Mouse (Mus musculus): ENCODE measurements around the gene Gper1. TPM values are rescaled to one million over a fixed set of nuclear protein-coding genes. Genes with fewer than 3 reads are reported as not detected.

Gene Gper1
- polyA plus RNA-seq, 1 experiment from 2014 or later = 7.5 TPM

GRCm38 (mm10) chr5:139418633-139419032 lies 4.3 kb upstream of the Gper1 start:
- H3K36me3 ChIP-seq (replicated peaks; ENCODE audit: control insufficient read depth, insufficient read depth) = no peaks in the 10 kb centered on the region
- H3K27ac ChIP-seq = peak overlapping the region; percentile 58
- H3K4me3 ChIP-seq (replicated peaks; ENCODE audit: low read length) = no peak overlapping the region
- WGBS = 5% methylated on average over 3 of the region's 3 CpGs
- ATAC-seq (ENCODE audit: low FRiP score) = peak; percentile 75; the same call in 1 of the 2 replicates
- no peak overlapping the region for H3K9ac ChIP-seq
- no peak overlapping the region for H3K4me2 ChIP-seq (replicated peaks)
- DNase-seq (ENCODE audit: low spot score) = peak; percentile 54
- H3K27me3 ChIP-seq (ENCODE audit: control insufficient read depth, insufficient read depth, low read length) = no peaks in the 10 kb centered on the region
- peaks cover 29% of the 10 kb centered on the region for H3K4me1 ChIP-seq (replicated peaks; ENCODE audit: control insufficient read depth, insufficient read depth, low read length)
- no peaks in the 10 kb centered on the region for H3K9me3 ChIP-seq (ENCODE audit: control insufficient read depth, low read length)

GRCm38 (mm10) chr5:139425198-139425597 lies 2.2 kb downstream of the Gper1 start:
- Histone ChIP-seq H3K9ac (no peak overlapping the region), H3K4me1 (replicated peaks; ENCODE audit: control insufficient read depth, insufficient read depth, low read length) (peaks cover 24% of the 10 kb centered on the region), H3K4me3 (replicated peaks; ENCODE audit: low read length) (no peak overlapping the region), H3K9me3 (ENCODE audit: control insufficient read depth, low read length) (no peaks in the 10 kb centered on the region), H3K36me3 (replicated peaks; ENCODE audit: control insufficient read depth, insufficient read depth) (no peaks in the 10 kb centered on the region), H3K27ac (no peak overlapping the region), H3K27me3 (ENCODE audit: control insufficient read depth, insufficient read depth, low read length) (no peaks in the 10 kb centered on the region), H3K4me2 (replicated peaks) (no peak overlapping the region)
- 76% methylated on average over 9 of the region's 9 CpGs for WGBS
- DNase-seq (ENCODE audit: low spot score) (no peak), ATAC-seq (ENCODE audit: low FRiP score) (no peak)

- Histone ChIP-seq H3K4me3 (replicated peaks; ENCODE audit: low read length) (no peak overlapping the region), H3K27ac (no peak overlapping the region), H3K9me3 (ENCODE audit: control insufficient read depth, low read length) (no peaks in the 10 kb centered on the region), H3K36me3 (replicated peaks; ENCODE audit: control insufficient read depth, insufficient read depth) (no peaks in the 10 kb centered on the region), H3K4me2 (replicated peaks) (no peak overlapping the region), H3K4me1 (replicated peaks; ENCODE audit: control insufficient read depth, insufficient read depth, low read length) (peaks cover 31% of the 10 kb centered on the region), H3K9ac (no peak overlapping the region), H3K27me3 (ENCODE audit: control insufficient read depth, insufficient read depth, low read length) (no peaks in the 10 kb centered on the region)
- no peak for DNase-seq (ENCODE audit: low spot score)
- ATAC-seq (ENCODE audit: low FRiP score) = no peak
- 88% methylated on average over 9 of the region's 9 CpGs for WGBS
Measured at GRCm38 (mm10) chr5:139427001-139427400, 4.0 kb downstream of the Gper1 start.

GRCm38 (mm10) chr5:139427989-139428388 lies 5.0 kb downstream of the Gper1 start:
- no peak for ATAC-seq (ENCODE audit: low FRiP score)
- no peak overlapping the region for H3K9ac ChIP-seq
- no peaks in the 10 kb centered on the region for H3K27me3 ChIP-seq (ENCODE audit: control insufficient read depth, insufficient read depth, low read length)
- H3K4me1 ChIP-seq (replicated peaks; ENCODE audit: control insufficient read depth, insufficient read depth, low read length) = peaks cover 22% of the 10 kb centered on the region
- H3K4me2 ChIP-seq (replicated peaks) = no peak overlapping the region
- no peak for DNase-seq (ENCODE audit: low spot score)
- H3K27ac ChIP-seq = no peak overlapping the region
- H3K9me3 ChIP-seq (ENCODE audit: control insufficient read depth, low read length) = no peaks in the 10 kb centered on the region
- no peaks in the 10 kb centered on the region for H3K36me3 ChIP-seq (replicated peaks; ENCODE audit: control insufficient read depth, insufficient read depth)
- WGBS = 74% methylated on average over 9 of the region's 9 CpGs
- H3K4me3 ChIP-seq (replicated peaks; ENCODE audit: low read length) = no peak overlapping the region

GRCm38 (mm10) chr5:139429818-139430341 lies 6.9 kb downstream of the Gper1 start:
- ATAC-seq (ENCODE audit: low FRiP score) (0 out of 2 replicates have a peak, but pooled peaks have one; percentile 23), DNase-seq (ENCODE audit: low spot score) (no peak)
- Histone ChIP-seq H3K4me3 (replicated peaks; ENCODE audit: low read length) (no peak overlapping the region), H3K36me3 (replicated peaks; ENCODE audit: control insufficient read depth, insufficient read depth) (no peaks in the 10 kb centered on the region), H3K9me3 (ENCODE audit: control insufficient read depth, low read length) (no peaks in the 10 kb centered on the region), H3K4me1 (replicated peaks; ENCODE audit: control insufficient read depth, insufficient read depth, low read length) (peaks cover 28% of the 10 kb centered on the region), H3K9ac (no peak overlapping the region; the same call in 1 of the 2 replicates), H3K27me3 (ENCODE audit: control insufficient read depth, insufficient read depth, low read length) (no peaks in the 10 kb centered on the region), H3K27ac (peak overlapping the region; percentile 68), H3K4me2 (replicated peaks) (no peak overlapping the region)
- 37% methylated on average over 12 of the region's 12 CpGs for WGBS

- Histone ChIP-seq H3K9me3 (ENCODE audit: control insufficient read depth, low read length) (no peaks in the 10 kb centered on the region), H3K4me2 (replicated peaks) (no peak overlapping the region), H3K4me1 (replicated peaks; ENCODE audit: control insufficient read depth, insufficient read depth, low read length) (peaks cover 39% of the 10 kb centered on the region), H3K27me3 (ENCODE audit: control insufficient read depth, insufficient read depth, low read length) (no peaks in the 10 kb centered on the region), H3K27ac (peak overlapping the region; percentile 54; the same call in 1 of the 2 replicates), H3K9ac (no peak overlapping the region), H3K36me3 (replicated peaks; ENCODE audit: control insufficient read depth, insufficient read depth) (no peaks in the 10 kb centered on the region), H3K4me3 (replicated peaks; ENCODE audit: low read length) (no peak overlapping the region)
- DNase-seq (ENCODE audit: low spot score) (no peak), ATAC-seq (ENCODE audit: low FRiP score) (no peak)
- 71% methylated on average over 6 of the region's 6 CpGs for WGBS
Measured at GRCm38 (mm10) chr5:139432333-139432732, 9.4 kb downstream of the Gper1 start.

GRCm38 (mm10) chr5:139432747-139433508 lies 10.0 kb downstream of the Gper1 start:
- H3K9ac ChIP-seq = no peak overlapping the region
- 66% methylated on average over 7 of the region's 7 CpGs for WGBS
- H3K4me1 ChIP-seq (replicated peaks; ENCODE audit: control insufficient read depth, insufficient read depth, low read length) = peaks cover 39% of the 10 kb centered on the region
- no peak overlapping the region for H3K4me3 ChIP-seq (replicated peaks; ENCODE audit: low read length)
- no peaks in the 10 kb centered on the region for H3K9me3 ChIP-seq (ENCODE audit: control insufficient read depth, low read length)
- DNase-seq (ENCODE audit: low spot score) (no peak), ATAC-seq (ENCODE audit: low FRiP score) (no peak)
- H3K27me3 ChIP-seq (ENCODE audit: control insufficient read depth, insufficient read depth, low read length) = no peaks in the 10 kb centered on the region
- no peak overlapping the region for H3K4me2 ChIP-seq (replicated peaks)
- peak overlapping the region; percentile 54; the same call in 1 of the 2 replicates for H3K27ac ChIP-seq
- no peaks in the 10 kb centered on the region for H3K36me3 ChIP-seq (replicated peaks; ENCODE audit: control insufficient read depth, insufficient read depth)

GRCm38 (mm10) chr5:139433842-139434568 lies 11.1 kb downstream of the Gper1 start:
- DNase-seq (ENCODE audit: low spot score) (no peak), ATAC-seq (ENCODE audit: low FRiP score) (no peak)
- H3K4me1 ChIP-seq (replicated peaks; ENCODE audit: control insufficient read depth, insufficient read depth, low read length) = peaks cover 39% of the 10 kb centered on the region
- 0 out of 2 replicates have a peak overlapping the region, but pooled peaks have one; percentile 44 for H3K27ac ChIP-seq
- H3K4me2 ChIP-seq (replicated peaks) = no peak overlapping the region
- H3K9me3 ChIP-seq (ENCODE audit: control insufficient read depth, low read length) = no peaks in the 10 kb centered on the region
- whole genome bisulfite sequencing = 79% methylated on average over 9 of the region's 9 CpGs
- H3K4me3 ChIP-seq (replicated peaks; ENCODE audit: low read length) = no peak overlapping the region
- H3K9ac ChIP-seq = no peak overlapping the region
- no peaks in the 10 kb centered on the region for H3K36me3 ChIP-seq (replicated peaks; ENCODE audit: control insufficient read depth, insufficient read depth)
- no peaks in the 10 kb centered on the region for H3K27me3 ChIP-seq (ENCODE audit: control insufficient read depth, insufficient read depth, low read length)

- H3K27me3 ChIP-seq (ENCODE audit: control insufficient read depth, insufficient read depth, low read length) = no peaks in the 10 kb centered on the region
- no peaks in the 10 kb centered on the region for H3K36me3 ChIP-seq (replicated peaks; ENCODE audit: control insufficient read depth, insufficient read depth)
- H3K9me3 ChIP-seq (ENCODE audit: control insufficient read depth, low read length) = no peaks in the 10 kb centered on the region
- H3K9ac ChIP-seq = peak overlapping the region; percentile 35; the same call in 1 of the 2 replicates
- H3K4me1 ChIP-seq (replicated peaks; ENCODE audit: control insufficient read depth, insufficient read depth, low read length) = peaks cover 30% of the 10 kb centered on the region
- H3K27ac ChIP-seq = peak overlapping the region; percentile 44; the same call in 1 of the 2 replicates
- H3K4me2 ChIP-seq (replicated peaks) = peak overlapping the region; percentile 12; the same call in 1 of the 2 replicates
- DNase-seq (ENCODE audit: low spot score) (peak; percentile 59), ATAC-seq (ENCODE audit: low FRiP score) (peak; percentile 64; the same call in 1 of the 2 replicates)
- 12% methylated on average over 7 of the region's 8 CpGs for WGBS
- no peak overlapping the region for H3K4me3 ChIP-seq (replicated peaks; ENCODE audit: low read length)
Measured at GRCm38 (mm10) chr5:139434940-139435339, 12.0 kb downstream of the Gper1 start.

Measured in hindbrain, embryonic 14.5 days (tissue).